Mouse (Mus musculus) kidney, adult 10 weeks (tissue): ENCODE results near the gene Poc1b. TPM values are rescaled to one million over a fixed set of nuclear protein-coding genes. Genes with fewer than 3 reads are reported as not detected.

ENCODE experiments used
- polyA plus RNA-seq: library from polyadenylated mRNA; stranded (reverse); fragments of 350-450 nt; fragmentation: Illumina TruSeq; extraction: RNeasy Lipid Tissue Mini Kit (QIAGEN cat#74804); gene quantifications from one replicate; pipeline ENCODE4 v1.2.3, GENCODE M21; 2014; ENCODE audit warnings: low read depth, low replicate concordance

The Poc1b gene
- polyA plus RNA-seq = 11.0 TPM

GRCm38 (mm10) chr10:99106703-99107631 lies at the start of gene Poc1b:
Gene Poc1b, plus strand, starts transcription at chr10:99107036.

GRCm38 (mm10) chr10:99107964-99108363 lies 1.1 kb downstream of the Poc1b start, which contains the start of gene Galnt4:
Gene Galnt4, plus strand, starts transcription at chr10:99108159.

GRCm38 (mm10) chr10:99126225-99126624 lies 19.4 kb downstream of the Poc1b start, which contains the start of gene Phxr2:
Gene Phxr2, minus strand, starts transcription at chr10:99126325.

Other genes with a start within 250 kb of the Poc1b start
- gene Atp2b1, start 192.6 kb upstream of the Poc1b start, polyA plus RNA-seq = 71.7 TPM
- gene Galnt4, start 1.1 kb downstream of the Poc1b start, polyA plus RNA-seq = 15.8 TPM
- not detected for gene Phxr2, start 19.3 kb downstream of the Poc1b start, polyA plus RNA-seq
- 109 TPM for gene Dusp6, start 156.2 kb downstream of the Poc1b start, polyA plus RNA-seq